Mouse (Mus musculus) CD4-positive, CD25-positive, alpha-beta regulatory T cell, adult 9 weeks (primary cell): ENCODE measurements around the gene Jade1. TPM values are rescaled to one million over a fixed set of nuclear protein-coding genes. Genes with fewer than 3 reads are reported as not detected.

Source experiments
- polyA plus RNA-seq: library from polyadenylated mRNA; unstranded; fragments of 100-300 nt; shearing (Covaris generic); gene quantifications from one replicate; pipeline ENCODE4 v1.2.1, GENCODE M21; 2017

The Jade1 gene
- polyA plus RNA-seq = 10.6 TPM

GRCm38 (mm10) chr3:41555491-41556381 lies at the start of gene Jade1:
TSS of gene Jade1 (plus strand) at chr3:41555731.

Other genes with a start within 250 kb of the Jade1 start
- gene Sclt1, start 186.8 kb downstream of the Jade1 start, polyA plus RNA-seq = 2.5 TPM
- 19.0 TPM for gene D3Ertd751e, start 186.9 kb downstream of the Jade1 start, polyA plus RNA-seq